Mouse (Mus musculus): ENCODE measurements at regions not wholly inside any gene's neighbourhood (a gene's known extent, or its start where the extent isn't known, plus 50 kb on each side); places are given as distances from the start of the nearest gene placed in this dataset.

- Histone ChIP-seq H3K27me3 (ENCODE audit: control insufficient read depth, insufficient read depth, low read length) (no peaks in the 10 kb centered on the region), H3K4me1 (ENCODE audit: control insufficient read depth, insufficient read depth, low read length) (0 out of 2 replicates have a peak, but pooled peaks cover 3% of the 10 kb centered on the region), H3K9ac (ENCODE audit: low read depth, low read length) (no peak overlapping the region), H3K27ac (ENCODE audit: low read depth, low read length) (no peak overlapping the region), H3K36me3 (ENCODE audit: control insufficient read depth, insufficient read depth, low read length) (no peaks in the 10 kb centered on the region), H3K9me3 (replicated peaks; ENCODE audit: control insufficient read depth, low read length) (no peaks in the 10 kb centered on the region), H3K4me2 (no peak overlapping the region), H3K4me3 (ENCODE audit: low read depth, low read length) (no peak overlapping the region)
- ATAC-seq (replicated peaks; ENCODE audit: insufficient number of reproducible peaks, low FRiP score, low TSS enrichment) = no peak
- WGBS (ENCODE audit: insufficient replicate concordance) = 75% methylated on average over 3 of the region's 3 CpGs
Measured at GRCm38 (mm10) chr8:127780596-127780995, 577.8 kb upstream of the Nrp1 start.

- no peaks in the 10 kb centered on the region for H3K9me3 ChIP-seq (replicated peaks; ENCODE audit: control insufficient read depth, low read length)
- no peak overlapping the region for H3K4me2 ChIP-seq
- no peak overlapping the region for H3K9ac ChIP-seq (ENCODE audit: low read depth, low read length)
- H3K36me3 ChIP-seq (ENCODE audit: control insufficient read depth, insufficient read depth, low read length) = no peaks in the 10 kb centered on the region
- ATAC-seq (replicated peaks; ENCODE audit: insufficient number of reproducible peaks, low FRiP score, low TSS enrichment) = no peak
- H3K27ac ChIP-seq (ENCODE audit: low read depth, low read length) = no peak overlapping the region
- no peak overlapping the region for H3K4me3 ChIP-seq (ENCODE audit: low read depth, low read length)
- H3K4me1 ChIP-seq (ENCODE audit: control insufficient read depth, insufficient read depth, low read length) = 0 out of 2 replicates have a peak, but pooled peaks cover 3% of the 10 kb centered on the region
- WGBS (ENCODE audit: insufficient replicate concordance) = 62% methylated on average over 1 of the region's 1 CpGs
- H3K27me3 ChIP-seq (ENCODE audit: control insufficient read depth, insufficient read depth, low read length) = no peaks in the 10 kb centered on the region
Measured at GRCm38 (mm10) chr8:127781011-127781410, 577.4 kb upstream of the Nrp1 start.

GRCm38 (mm10) chr8:127792611-127793010, 565.8 kb upstream of the Nrp1 start:
- no peaks in the 10 kb centered on the region for H3K27me3 ChIP-seq (ENCODE audit: control insufficient read depth, insufficient read depth, low read length)
- no peak overlapping the region for H3K9ac ChIP-seq (ENCODE audit: low read depth, low read length)
- ATAC-seq (replicated peaks; ENCODE audit: insufficient number of reproducible peaks, low FRiP score, low TSS enrichment) = no peak
- no peaks in the 10 kb centered on the region for H3K4me1 ChIP-seq (ENCODE audit: control insufficient read depth, insufficient read depth, low read length)
- 90% methylated on average over 5 of the region's 5 CpGs for WGBS (ENCODE audit: insufficient replicate concordance)
- H3K4me3 ChIP-seq (ENCODE audit: low read depth, low read length) = no peak overlapping the region
- no peak overlapping the region for H3K27ac ChIP-seq (ENCODE audit: low read depth, low read length)
- H3K36me3 ChIP-seq (ENCODE audit: control insufficient read depth, insufficient read depth, low read length) = no peaks in the 10 kb centered on the region
- no peaks in the 10 kb centered on the region for H3K9me3 ChIP-seq (replicated peaks; ENCODE audit: control insufficient read depth, low read length)
- H3K4me2 ChIP-seq = no peak overlapping the region

- no peak for ATAC-seq (replicated peaks; ENCODE audit: insufficient number of reproducible peaks, low FRiP score, low TSS enrichment)
- Histone ChIP-seq H3K36me3 (ENCODE audit: control insufficient read depth, insufficient read depth, low read length) (no peaks in the 10 kb centered on the region), H3K9ac (ENCODE audit: low read depth, low read length) (no peak overlapping the region), H3K4me1 (ENCODE audit: control insufficient read depth, insufficient read depth, low read length) (no peaks in the 10 kb centered on the region), H3K4me3 (ENCODE audit: low read depth, low read length) (no peak overlapping the region), H3K4me2 (no peak overlapping the region), H3K27me3 (ENCODE audit: control insufficient read depth, insufficient read depth, low read length) (no peaks in the 10 kb centered on the region), H3K9me3 (replicated peaks; ENCODE audit: control insufficient read depth, low read length) (no peaks in the 10 kb centered on the region), H3K27ac (ENCODE audit: low read depth, low read length) (no peak overlapping the region)
- WGBS (ENCODE audit: insufficient replicate concordance) = 55% methylated on average over 6 of the region's 6 CpGs
Measured at GRCm38 (mm10) chr8:127799849-127800471, 558.4 kb upstream of the Nrp1 start.

GRCm38 (mm10) chr8:127802136-127802535, 556.3 kb upstream of the Nrp1 start:
- Histone ChIP-seq H3K9me3 (replicated peaks; ENCODE audit: control insufficient read depth, low read length) (no peaks in the 10 kb centered on the region), H3K27me3 (ENCODE audit: control insufficient read depth, insufficient read depth, low read length) (no peaks in the 10 kb centered on the region), H3K4me3 (ENCODE audit: low read depth, low read length) (no peak overlapping the region), H3K9ac (ENCODE audit: low read depth, low read length) (no peak overlapping the region), H3K27ac (ENCODE audit: low read depth, low read length) (no peak overlapping the region), H3K36me3 (ENCODE audit: control insufficient read depth, insufficient read depth, low read length) (no peaks in the 10 kb centered on the region), H3K4me1 (ENCODE audit: control insufficient read depth, insufficient read depth, low read length) (no peaks in the 10 kb centered on the region), H3K4me2 (no peak overlapping the region)
- 74% methylated on average over 7 of the region's 7 CpGs for WGBS (ENCODE audit: insufficient replicate concordance)
- ATAC-seq (replicated peaks; ENCODE audit: insufficient number of reproducible peaks, low FRiP score, low TSS enrichment) = no peak

- H3K4me3 ChIP-seq (ENCODE audit: low read depth, low read length) = no peak overlapping the region
- no peak overlapping the region for H3K9ac ChIP-seq (ENCODE audit: low read depth, low read length)
- no peak for ATAC-seq (replicated peaks; ENCODE audit: insufficient number of reproducible peaks, low FRiP score, low TSS enrichment)
- no peak overlapping the region for H3K4me2 ChIP-seq
- H3K4me1 ChIP-seq (ENCODE audit: control insufficient read depth, insufficient read depth, low read length) = no peaks in the 10 kb centered on the region
- H3K36me3 ChIP-seq (ENCODE audit: control insufficient read depth, insufficient read depth, low read length) = no peaks in the 10 kb centered on the region
- no peak overlapping the region for H3K27ac ChIP-seq (ENCODE audit: low read depth, low read length)
- no peaks in the 10 kb centered on the region for H3K27me3 ChIP-seq (ENCODE audit: control insufficient read depth, insufficient read depth, low read length)
- no peaks in the 10 kb centered on the region for H3K9me3 ChIP-seq (replicated peaks; ENCODE audit: control insufficient read depth, low read length)
- 58% methylated on average over 5 of the region's 5 CpGs for WGBS (ENCODE audit: insufficient replicate concordance)
Measured at GRCm38 (mm10) chr8:127802661-127803333, 555.6 kb upstream of the Nrp1 start.

GRCm38 (mm10) chr8:127809203-127810155, 548.9 kb upstream of the Nrp1 start:
- H3K9me3 ChIP-seq (replicated peaks; ENCODE audit: control insufficient read depth, low read length) = no peaks in the 10 kb centered on the region
- no peaks in the 10 kb centered on the region for H3K27me3 ChIP-seq (ENCODE audit: control insufficient read depth, insufficient read depth, low read length)
- no peak for ATAC-seq (replicated peaks; ENCODE audit: insufficient number of reproducible peaks, low FRiP score, low TSS enrichment)
- H3K4me2 ChIP-seq = no peak overlapping the region
- no peak overlapping the region for H3K9ac ChIP-seq (ENCODE audit: low read depth, low read length)
- no peak overlapping the region for H3K27ac ChIP-seq (ENCODE audit: low read depth, low read length)
- no peak overlapping the region for H3K4me3 ChIP-seq (ENCODE audit: low read depth, low read length)
- no peaks in the 10 kb centered on the region for H3K36me3 ChIP-seq (ENCODE audit: control insufficient read depth, insufficient read depth, low read length)
- no peaks in the 10 kb centered on the region for H3K4me1 ChIP-seq (ENCODE audit: control insufficient read depth, insufficient read depth, low read length)
- 66% methylated on average over 7 of the region's 7 CpGs for WGBS (ENCODE audit: insufficient replicate concordance)

GRCm38 (mm10) chr8:127811338-127811737, 547.1 kb upstream of the Nrp1 start:
- Histone ChIP-seq H3K4me3 (ENCODE audit: low read depth, low read length) (no peak overlapping the region), H3K27ac (ENCODE audit: low read depth, low read length) (no peak overlapping the region), H3K9ac (ENCODE audit: low read depth, low read length) (no peak overlapping the region), H3K4me2 (no peak overlapping the region), H3K27me3 (ENCODE audit: control insufficient read depth, insufficient read depth, low read length) (no peaks in the 10 kb centered on the region), H3K9me3 (replicated peaks; ENCODE audit: control insufficient read depth, low read length) (no peaks in the 10 kb centered on the region), H3K4me1 (ENCODE audit: control insufficient read depth, insufficient read depth, low read length) (no peaks in the 10 kb centered on the region), H3K36me3 (ENCODE audit: control insufficient read depth, insufficient read depth, low read length) (no peaks in the 10 kb centered on the region)
- no peak for ATAC-seq (replicated peaks; ENCODE audit: insufficient number of reproducible peaks, low FRiP score, low TSS enrichment)
- WGBS (ENCODE audit: insufficient replicate concordance) = 80% methylated on average over 8 of the region's 8 CpGs

All from heart, embryonic 11.5 days (tissue).